Mouse (Mus musculus) thymus, adult 2 months (tissue): ENCODE measurements around the gene Acap1. TPM values are rescaled to one million over a fixed set of nuclear protein-coding genes. Genes with fewer than 3 reads are reported as not detected.

Experiments used
- DNase-seq: peaks from one replicate; pipeline ENCODE4 v3.0.0; 2021
- H3K27ac ChIP-seq: fragments of 200-500 bp; 2 replicates; pipeline ENCODE4 v1.5.1; 2012; ENCODE audit warnings: low read length, control low read depth; ENCODE audit not compliant: control insufficient read depth, insufficient read depth
- H3K27me3 ChIP-seq: fragments of 200-500 bp; 2 replicates; pipeline ENCODE4 v1.6.1; 2012; ENCODE audit warnings: mild to moderate bottlenecking, low read length, moderate library complexity, mixed read lengths; ENCODE audit not compliant: control insufficient read depth, insufficient read depth
- H3K36me3 ChIP-seq: fragments of 200-500 bp; 2 replicates; pipeline ENCODE4 v1.6.1; 2012; ENCODE audit warnings: mild to moderate bottlenecking, low read length, moderate library complexity; ENCODE audit not compliant: control insufficient read depth, insufficient read depth
- H3K4me1 ChIP-seq: fragments of 200-500 bp; replicated peaks from 2 replicates; pipeline ENCODE4 v1.6.1; 2012; ENCODE audit warnings: low read length; ENCODE audit not compliant: control insufficient read depth, insufficient read depth
- H3K4me3 ChIP-seq: fragments of 200-500 bp; 2 replicates; pipeline ENCODE4 v1.5.1; 2012; ENCODE audit warnings: mild to moderate bottlenecking, low read length, control low read depth, moderate library complexity; ENCODE audit not compliant: control insufficient read depth, insufficient read depth
- CTCF ChIP-seq: fragments of 200-500 bp; IDR thresholded peaks from 2 replicates; pipeline ENCODE4 v1.5.1; 2012; ENCODE audit warnings: mild to moderate bottlenecking, control low read depth, low read length, moderate library complexity, borderline replicate concordance; ENCODE audit not compliant: control insufficient read depth, poor library complexity, insufficient read depth; ENCODE audit errors: extremely low read depth
- POLR2A ChIP-seq: fragments of 200-500 bp; IDR thresholded peaks from 2 replicates; pipeline ENCODE4 v1.6.1; 2012; ENCODE audit warnings: mild to moderate bottlenecking, low read length, control low read depth, moderate library complexity; ENCODE audit not compliant: control insufficient read depth, poor library complexity, insufficient read depth; ENCODE audit errors: extremely low read depth
- WGBS: fragments of 180-500 bp; shearing (Covaris S2); methylation state at CpG from one replicate; pipeline ENCODE4 v1.1.7; 2018; 5-methylcytosine and 5-hydroxymethylcytosine counted together
- polyA plus RNA-seq: library from polyadenylated mRNA; depleted of rRNA; stranded (reverse); fragments of >200 nt; gene quantifications from 2 replicates; pipeline ENCODE4 v1.2.3, GENCODE M21; 2012

The Acap1 gene
- polyA plus RNA-seq, 1 experiment = 462 TPM

GRCm38 (mm10) chr11:69854680-69855079 lies 40.7 kb downstream of the Acap1 start:
- Histone ChIP-seq H3K4me3 (no peak overlapping the region), H3K36me3 (no peaks in the 10 kb centered on the region), H3K4me1 (peaks cover 30% of the 10 kb centered on the region), H3K27me3 (no peaks in the 10 kb centered on the region), H3K27ac (no peak overlapping the region)
- WGBS = 45% methylated on average over 10 of the region's 10 CpGs
- TF ChIP-seq POLR2A = no peak
- TF ChIP-seq CTCF = no peak
- DNase-seq = no peak

GRCm38 (mm10) chr11:69853994-69854393 lies 41.3 kb downstream of the Acap1 start:
- no peak overlapping the region for H3K27ac ChIP-seq
- TF ChIP-seq POLR2A (no peak), CTCF (no peak)
- WGBS = 47% methylated on average over 7 of the region's 7 CpGs
- no peaks in the 10 kb centered on the region for H3K36me3 ChIP-seq
- H3K4me3 ChIP-seq = no peak overlapping the region
- peak; percentile 42 for DNase-seq
- H3K4me1 ChIP-seq = peaks cover 36% of the 10 kb centered on the region
- H3K27me3 ChIP-seq = no peaks in the 10 kb centered on the region

DNA sequence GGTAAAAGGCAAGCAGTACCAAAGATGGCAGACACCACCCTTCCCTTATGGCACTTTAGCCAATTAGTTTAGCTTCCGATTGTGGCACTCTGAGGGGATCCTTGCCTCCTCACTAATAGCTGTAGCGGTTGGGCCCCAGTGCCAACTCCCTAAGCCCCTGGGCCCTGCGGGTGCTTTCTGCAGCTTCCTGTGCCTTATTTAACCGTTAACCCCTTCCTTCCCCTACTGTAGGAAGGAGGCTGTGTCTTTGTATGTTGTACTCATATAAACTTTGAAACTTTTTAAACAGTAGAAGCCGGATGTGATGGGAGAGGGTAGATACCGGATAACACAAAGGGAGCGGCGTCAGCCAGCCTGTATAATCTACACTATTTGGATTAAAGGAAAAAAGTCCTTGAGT lies 44.6 kb downstream of the Acap1 start:
- H3K36me3 ChIP-seq = no peaks in the 10 kb centered on the region

GRCm38 (mm10) chr11:69849884-69850283 lies 45.5 kb downstream of the Acap1 start:
- H3K27me3 ChIP-seq = no peaks in the 10 kb centered on the region
- H3K36me3 ChIP-seq = no peaks in the 10 kb centered on the region
- peak overlapping the region; percentile 67 for H3K27ac ChIP-seq
- no peak for TF ChIP-seq CTCF
- TF ChIP-seq POLR2A = no peak
- no peak for DNase-seq
- H3K4me1 ChIP-seq = peaks cover 54% of the 10 kb centered on the region
- H3K4me3 ChIP-seq = no peak overlapping the region
- WGBS = 90% methylated on average over 15 of the region's 15 CpGs

More for the DNA sequence above, 44.6 kb downstream of the Acap1 start:
- Histone ChIP-seq H3K4me3 (peak overlapping the region; percentile 15), H3K27ac (peak overlapping the region; percentile 67), H3K27me3 (no peaks in the 10 kb centered on the region), H3K4me1 (peaks cover 55% of the 10 kb centered on the region)
- 15% methylated on average over 8 of the region's 8 CpGs for WGBS
- peak; percentile 39 for DNase-seq
- TF ChIP-seq POLR2A = no peak

GRCm38 (mm10) chr11:69849128-69849527 lies 46.2 kb downstream of the Acap1 start:
- Histone ChIP-seq H3K27me3 (no peaks in the 10 kb centered on the region), H3K27ac (peak overlapping the region; percentile 63; the same call in 1 of the 2 replicates), H3K4me1 (peaks cover 48% of the 10 kb centered on the region), H3K4me3 (no peak overlapping the region), H3K36me3 (no peaks in the 10 kb centered on the region)
- TF ChIP-seq CTCF (no peak), POLR2A (no peak)
- WGBS = 72% methylated on average over 9 of the region's 9 CpGs
- no peak for DNase-seq

DNA sequence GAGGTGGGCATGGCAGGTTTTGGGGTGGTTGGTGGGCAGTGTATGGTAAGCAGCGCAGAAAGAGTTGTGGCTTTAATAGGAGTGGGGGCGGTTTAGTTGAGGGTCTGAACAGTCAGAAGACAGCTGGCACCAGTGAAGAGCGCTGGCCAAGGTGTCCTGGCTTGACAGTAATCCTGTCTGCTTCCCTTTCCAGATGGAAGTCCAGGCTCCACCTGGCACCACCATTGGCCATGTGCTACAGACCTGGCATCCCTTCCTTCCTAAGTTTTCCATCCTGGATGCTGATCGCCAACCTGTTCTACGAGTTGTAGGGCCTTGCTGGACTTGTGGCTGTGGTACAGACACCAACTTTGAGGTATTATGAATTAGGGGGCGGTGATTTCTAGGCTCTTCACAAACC lies 47.3 kb downstream of the Acap1 start:
- no peak overlapping the region for H3K4me3 ChIP-seq

DNA sequence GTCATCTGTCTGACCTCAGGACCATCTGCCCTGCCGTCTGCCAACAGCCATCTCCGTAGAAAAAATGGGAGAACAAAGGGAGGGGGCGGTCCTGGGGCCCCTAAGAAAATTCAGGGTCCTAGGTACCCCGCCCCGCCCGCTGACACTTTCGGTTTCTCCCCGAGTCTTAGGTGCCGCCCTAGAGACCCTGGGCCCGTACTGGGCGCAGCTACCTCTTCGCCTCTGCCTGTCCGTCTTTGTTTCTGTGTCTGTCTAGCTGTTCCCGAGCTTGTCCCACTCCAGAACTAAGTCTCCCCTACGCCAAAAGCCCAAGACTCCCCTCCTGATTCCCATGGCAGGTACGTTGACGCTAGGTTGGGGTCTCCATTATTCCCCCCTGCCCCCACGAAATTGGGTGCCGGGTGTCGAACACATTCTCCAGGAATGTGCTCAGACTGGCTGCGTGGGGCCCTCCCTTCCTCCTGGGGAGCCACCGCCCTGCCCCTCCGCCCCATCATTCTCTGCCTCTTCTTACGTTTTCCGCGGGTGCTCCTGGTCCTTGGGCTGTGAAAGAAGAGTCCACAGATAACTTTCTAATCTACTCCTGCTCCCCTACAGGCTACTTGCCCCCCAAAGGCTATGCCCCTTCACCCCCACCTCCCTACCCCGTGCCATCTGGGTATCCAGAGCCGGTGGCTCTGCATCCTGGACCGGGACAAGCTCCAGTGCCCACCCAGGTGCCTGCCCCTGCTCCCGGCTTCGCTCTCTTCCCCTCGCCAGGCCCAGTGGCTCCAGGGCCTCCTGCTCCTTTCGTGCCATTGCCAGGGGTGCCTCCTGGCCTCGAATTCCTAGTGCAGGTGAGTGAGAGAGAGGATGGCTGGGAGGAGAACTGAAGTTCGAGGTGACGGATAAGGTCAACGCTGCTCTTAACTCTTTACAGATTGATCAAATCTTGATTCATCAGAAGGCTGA lies 48.3 kb downstream of the Acap1 start:
- Histone ChIP-seq H3K36me3 (no peaks in the 10 kb centered on the region), H3K4me1 (peaks cover 42% of the 10 kb centered on the region), H3K27ac (peak overlapping the region; percentile 72), H3K27me3 (no peaks in the 10 kb centered on the region), H3K4me3 (peak overlapping the region; percentile 96)
- DNase-seq = no peak
- WGBS = 10% methylated on average over 37 of the region's 37 CpGs
- no peak for TF ChIP-seq CTCF
- TF ChIP-seq POLR2A = 0 out of 2 replicates have a peak, but pooled peaks have one; percentile 7

More for the DNA sequence above, 47.3 kb downstream of the Acap1 start:
- Histone ChIP-seq H3K27ac (no peak overlapping the region), H3K27me3 (no peaks in the 10 kb centered on the region), H3K36me3 (no peaks in the 10 kb centered on the region), H3K4me1 (peaks cover 42% of the 10 kb centered on the region)
- no peak for DNase-seq
- TF ChIP-seq CTCF = no peak
- no peak for TF ChIP-seq POLR2A
- WGBS = 98% methylated on average over 6 of the region's 6 CpGs
